Mouse (Mus musculus): ENCODE data around the gene Rims4. TPM values are rescaled to one million over a fixed set of nuclear protein-coding genes. Genes with fewer than 3 reads are reported as not detected.
A peak's percentile ranks its signal among the peaks of the same experiment; 100 is the strongest.

The Rims4 gene
- polyA plus RNA-seq, 1 experiment from 2014 or later, result 0.25 TPM

GRCm38 (mm10) chr2:163911826-163912444 is 6.5 kb downstream of the Rims4 start:
- ATAC-seq (ENCODE audit: insufficient read depth), result no peak

GRCm38 (mm10) chr2:163909604-163910003 is 8.9 kb downstream of the Rims4 start:
- 71% methylated on average over 7 of the region's 7 CpGs for WGBS
- peaks cover 18% of the 10 kb centered on the region for H3K27me3 ChIP-seq (ENCODE audit: insufficient read depth, low read length)
- no peak for ATAC-seq (ENCODE audit: insufficient read depth)
- DNase-seq, result no peak
- no peak overlapping the region for H3K27ac ChIP-seq (ENCODE audit: low read depth)
- H3K4me3 ChIP-seq (ENCODE audit: low read depth, low read length), result no peak overlapping the region
- no peaks in the 10 kb centered on the region for H3K36me3 ChIP-seq (ENCODE audit: insufficient read depth)
- no peaks in the 10 kb centered on the region for H3K9me3 ChIP-seq (ENCODE audit: low read depth, low read length)
- H3K4me2 ChIP-seq, result no peak overlapping the region
- H3K4me1 ChIP-seq (ENCODE audit: insufficient read depth), result no peaks in the 10 kb centered on the region
- H3K9ac ChIP-seq, result no peak overlapping the region
- no peak for TF ChIP-seq CTCF (IDR thresholded peaks at IDR 0.05; ENCODE audit: low read depth)

More at GRCm38 (mm10) chr2:163911826-163912444, 6.5 kb downstream of the Rims4 start:
- no peak for TF ChIP-seq CTCF (IDR thresholded peaks at IDR 0.05; ENCODE audit: low read depth)
- Histone ChIP-seq H3K27me3 (ENCODE audit: insufficient read depth, low read length) (peaks cover 40% of the 10 kb centered on the region), H3K27ac (ENCODE audit: low read depth) (no peak overlapping the region), H3K9ac (no peak overlapping the region), H3K4me1 (ENCODE audit: insufficient read depth) (no peaks in the 10 kb centered on the region), H3K9me3 (ENCODE audit: low read depth, low read length) (no peaks in the 10 kb centered on the region), H3K36me3 (ENCODE audit: insufficient read depth) (no peaks in the 10 kb centered on the region), H3K4me2 (no peak overlapping the region), H3K4me3 (ENCODE audit: low read depth, low read length) (no peak overlapping the region)
- DNase-seq, result no peak
- WGBS, result 61% methylated on average over 14 of the region's 14 CpGs

GRCm38 (mm10) chr2:163907131-163907530 is 11.4 kb downstream of the Rims4 start:
- Histone ChIP-seq H3K9me3 (ENCODE audit: low read depth, low read length) (no peaks in the 10 kb centered on the region), H3K4me3 (ENCODE audit: low read depth, low read length) (no peak overlapping the region), H3K4me1 (ENCODE audit: insufficient read depth) (no peaks in the 10 kb centered on the region), H3K27me3 (ENCODE audit: insufficient read depth, low read length) (no peaks in the 10 kb centered on the region), H3K36me3 (ENCODE audit: insufficient read depth) (no peaks in the 10 kb centered on the region), H3K9ac (no peak overlapping the region), H3K4me2 (no peak overlapping the region), H3K27ac (ENCODE audit: low read depth) (no peak overlapping the region)
- WGBS, result 38% methylated on average over 5 of the region's 5 CpGs
- no peak for TF ChIP-seq CTCF (IDR thresholded peaks at IDR 0.05; ENCODE audit: low read depth)
- DNase-seq, result no peak
- ATAC-seq (ENCODE audit: insufficient read depth), result no peak

GRCm38 (mm10) chr2:163904323-163904722 is 14.2 kb downstream of the Rims4 start:
- H3K27me3 ChIP-seq (ENCODE audit: insufficient read depth, low read length), result no peaks in the 10 kb centered on the region
- no peak for ATAC-seq (ENCODE audit: insufficient read depth)

GRCm38 (mm10) chr2:163903461-163903860 is 15.0 kb downstream of the Rims4 start:
- no peak overlapping the region for H3K9ac ChIP-seq
- H3K9me3 ChIP-seq (ENCODE audit: low read depth, low read length), result no peaks in the 10 kb centered on the region
- H3K4me3 ChIP-seq (ENCODE audit: low read depth, low read length), result no peak overlapping the region
- no peak overlapping the region for H3K4me2 ChIP-seq
- no peak for TF ChIP-seq CTCF (IDR thresholded peaks at IDR 0.05; ENCODE audit: low read depth)
- no peaks in the 10 kb centered on the region for H3K4me1 ChIP-seq (ENCODE audit: insufficient read depth)
- no peaks in the 10 kb centered on the region for H3K36me3 ChIP-seq (ENCODE audit: insufficient read depth)
- DNase-seq (peak; percentile 19), ATAC-seq (ENCODE audit: insufficient read depth) (no peak)
- H3K27me3 ChIP-seq (ENCODE audit: insufficient read depth, low read length), result no peaks in the 10 kb centered on the region
- WGBS, result 52% methylated on average over 11 of the region's 11 CpGs
- no peak overlapping the region for H3K27ac ChIP-seq (ENCODE audit: low read depth)

More at GRCm38 (mm10) chr2:163904323-163904722, 14.2 kb downstream of the Rims4 start:
- no peaks in the 10 kb centered on the region for H3K36me3 ChIP-seq (ENCODE audit: insufficient read depth)
- H3K4me1 ChIP-seq (ENCODE audit: insufficient read depth), result no peaks in the 10 kb centered on the region
- no peak for DNase-seq
- 69% methylated on average over 4 of the region's 4 CpGs for WGBS
- no peak overlapping the region for H3K4me2 ChIP-seq
- H3K27ac ChIP-seq (ENCODE audit: low read depth), result no peak overlapping the region
- no peaks in the 10 kb centered on the region for H3K9me3 ChIP-seq (ENCODE audit: low read depth, low read length)
- H3K4me3 ChIP-seq (ENCODE audit: low read depth, low read length), result no peak overlapping the region
- no peak overlapping the region for H3K9ac ChIP-seq
- no peak for TF ChIP-seq CTCF (IDR thresholded peaks at IDR 0.05; ENCODE audit: low read depth)

GRCm38 (mm10) chr2:163902448-163902847 is 16.0 kb downstream of the Rims4 start:
- Histone ChIP-seq H3K4me1 (ENCODE audit: insufficient read depth) (no peaks in the 10 kb centered on the region), H3K36me3 (ENCODE audit: insufficient read depth) (no peaks in the 10 kb centered on the region), H3K9me3 (ENCODE audit: low read depth, low read length) (no peaks in the 10 kb centered on the region), H3K27ac (ENCODE audit: low read depth) (no peak overlapping the region), H3K4me3 (ENCODE audit: low read depth, low read length) (no peak overlapping the region), H3K9ac (no peak overlapping the region), H3K27me3 (ENCODE audit: insufficient read depth, low read length) (no peaks in the 10 kb centered on the region), H3K4me2 (no peak overlapping the region)
- WGBS, result 63% methylated on average over 4 of the region's 4 CpGs
- DNase-seq (no peak), ATAC-seq (ENCODE audit: insufficient read depth) (no peak)
- no peak for TF ChIP-seq CTCF (IDR thresholded peaks at IDR 0.05; ENCODE audit: low read depth)

GRCm38 (mm10) chr2:163901043-163901442 is 17.4 kb downstream of the Rims4 start:
- DNase-seq (peak; percentile 13), ATAC-seq (ENCODE audit: insufficient read depth) (no peak)
- H3K4me3 ChIP-seq (ENCODE audit: low read depth, low read length), result no peak overlapping the region
- H3K9me3 ChIP-seq (ENCODE audit: low read depth, low read length), result no peaks in the 10 kb centered on the region
- no peaks in the 10 kb centered on the region for H3K36me3 ChIP-seq (ENCODE audit: insufficient read depth)
- no peak overlapping the region for H3K27ac ChIP-seq (ENCODE audit: low read depth)
- 63% methylated on average over 7 of the region's 7 CpGs for WGBS
- no peak overlapping the region for H3K9ac ChIP-seq
- no peak for TF ChIP-seq CTCF (IDR thresholded peaks at IDR 0.05; ENCODE audit: low read depth)
- no peaks in the 10 kb centered on the region for H3K27me3 ChIP-seq (ENCODE audit: insufficient read depth, low read length)
- H3K4me1 ChIP-seq (ENCODE audit: insufficient read depth), result no peaks in the 10 kb centered on the region
- H3K4me2 ChIP-seq, result no peak overlapping the region

Measured in lung, embryonic 14.5 days (tissue).